Mouse (Mus musculus): ENCODE results near the gene Dpp6.

Gene Dpp6

DNA sequence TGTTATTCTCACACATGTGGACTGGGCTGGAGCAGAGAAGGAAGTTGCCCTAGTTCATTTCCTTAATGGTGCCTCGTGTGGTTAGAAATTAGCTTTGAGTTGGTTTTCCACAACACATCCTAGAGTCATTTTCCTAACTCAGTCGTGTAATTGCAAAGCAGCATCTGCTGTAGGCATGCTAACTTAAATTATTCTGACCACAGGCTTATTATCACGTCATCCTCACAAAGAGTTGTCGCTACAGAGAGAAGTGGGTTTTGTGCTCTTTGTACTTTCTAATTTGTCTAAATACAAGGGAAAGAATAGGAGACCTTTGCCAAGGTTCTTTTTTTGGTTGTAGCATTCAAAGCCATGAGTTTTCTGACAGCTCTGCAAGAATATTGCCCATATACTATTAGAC lies 469.9 kb downstream of the Dpp6 start:
- DNase-seq (ENCODE audit: low spot score in 2 of 2), result no peak

DNA sequence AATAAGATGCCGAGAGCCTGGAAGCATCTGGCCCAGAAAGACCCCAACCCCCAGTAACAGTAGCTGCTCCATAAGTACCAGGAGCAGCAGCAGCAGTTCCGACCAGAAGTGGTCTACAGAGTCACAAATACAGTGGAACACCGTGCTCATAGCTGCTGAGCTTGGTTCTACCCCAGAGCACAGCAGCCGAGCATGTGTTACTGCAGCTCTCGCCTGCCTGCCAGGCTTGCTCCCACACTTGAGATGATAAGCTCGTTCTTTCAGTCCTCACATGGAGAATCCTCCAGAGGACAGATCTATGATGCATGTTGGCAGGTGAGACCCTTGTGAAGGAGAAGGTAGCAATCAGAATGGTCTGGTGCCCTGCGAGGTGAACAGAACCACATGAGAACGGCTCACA lies 474.4 kb downstream of the Dpp6 start:
- no peak for DNase-seq (ENCODE audit: low spot score in 2 of 2)

DNA sequence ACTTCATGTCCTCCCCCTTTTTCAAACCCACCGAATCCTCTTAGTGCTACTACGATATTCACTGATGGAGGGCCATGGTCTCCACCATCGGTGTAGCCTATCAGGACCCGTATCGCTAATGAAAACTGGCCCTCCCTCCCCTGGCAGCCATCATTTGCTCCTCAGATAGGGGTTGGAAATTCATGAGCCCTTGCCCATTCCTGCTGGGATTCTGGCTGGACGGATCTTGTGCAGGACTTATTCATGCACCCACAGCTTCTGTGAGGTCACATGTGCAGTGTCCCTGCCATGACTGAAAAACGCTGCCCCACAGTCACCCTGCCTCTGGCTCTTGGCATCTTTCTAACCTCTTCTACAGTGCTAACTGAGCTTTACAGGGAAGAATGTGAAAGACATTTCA lies 475.2 kb downstream of the Dpp6 start:
- DNase-seq (ENCODE audit: low spot score in 2 of 2), result no peak

DNA sequence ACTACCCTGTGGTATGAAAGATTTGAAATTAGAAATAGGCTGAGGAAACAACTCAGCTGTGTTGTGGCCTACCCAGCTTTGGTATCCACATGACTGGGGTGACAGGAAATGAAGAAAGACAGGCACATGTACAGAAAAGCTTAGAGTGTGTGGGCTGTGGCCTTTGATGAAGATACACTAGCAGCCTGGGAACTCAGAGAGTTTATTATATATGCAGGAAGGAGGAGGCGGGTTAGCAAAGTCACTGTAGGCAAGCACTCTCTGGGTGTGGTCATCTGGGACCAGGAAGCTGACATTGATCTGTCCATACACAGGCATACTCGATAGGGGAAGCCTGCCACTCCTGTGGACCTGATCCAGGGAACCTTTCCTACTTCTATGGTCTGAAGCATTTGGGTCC lies 487.1 kb downstream of the Dpp6 start:
- DNase-seq (ENCODE audit: low spot score in 2 of 2), result no peak

DNA sequence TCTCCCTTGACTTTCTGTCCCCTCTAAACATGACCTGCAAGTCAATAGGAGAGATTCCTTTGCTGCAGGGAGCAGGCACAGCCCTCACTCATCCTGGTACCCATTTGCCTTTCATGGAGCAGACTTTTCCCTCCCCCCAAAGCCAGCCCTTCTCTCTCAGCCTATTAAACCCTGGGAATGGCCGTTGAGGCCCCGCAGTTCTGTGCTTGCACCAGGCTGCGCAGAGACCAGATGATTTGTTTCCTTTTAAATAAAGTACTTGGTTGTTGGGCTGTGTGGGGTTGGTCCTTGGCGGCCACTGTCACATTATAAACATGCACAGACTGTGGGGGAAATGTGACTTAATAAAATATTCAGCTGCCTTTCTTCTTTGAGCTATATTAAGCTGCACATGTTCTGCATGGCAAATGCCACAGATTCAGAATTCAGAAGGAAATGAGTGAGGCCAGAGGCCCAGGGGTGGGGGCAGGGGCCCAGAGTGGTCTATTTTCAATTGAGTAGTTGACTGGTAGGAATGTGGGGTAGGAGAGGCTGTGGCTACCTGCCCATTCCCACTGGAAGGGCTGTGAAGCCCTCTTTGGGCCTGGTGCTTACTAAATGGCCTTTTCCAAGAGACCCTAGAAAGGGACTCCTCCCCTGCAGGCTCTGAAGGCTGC lies 489.6 kb downstream of the Dpp6 start:
- DNase-seq (ENCODE audit: low spot score in 2 of 2), result no peak

DNA sequence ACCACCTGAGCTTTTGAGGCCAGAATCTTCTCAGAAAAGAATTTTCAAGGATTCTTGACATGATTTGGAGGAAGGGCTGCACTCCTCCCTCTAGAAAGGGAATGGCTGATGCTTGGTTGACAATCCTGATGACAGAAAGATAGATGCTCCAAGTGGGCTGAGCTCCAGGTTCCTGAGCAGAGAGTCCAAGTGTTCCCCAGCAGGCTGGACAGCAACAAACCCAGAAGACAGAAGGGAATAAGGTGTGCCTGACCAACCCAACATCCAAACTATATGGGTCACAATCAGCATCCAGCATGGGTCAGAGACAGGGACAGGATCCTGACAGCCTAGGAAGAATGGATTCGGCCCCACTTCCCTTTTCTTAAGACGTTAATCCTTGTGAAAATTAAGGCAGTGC lies 493.2 kb downstream of the Dpp6 start:
- no peak for DNase-seq (ENCODE audit: low spot score in 2 of 2)

DNA sequence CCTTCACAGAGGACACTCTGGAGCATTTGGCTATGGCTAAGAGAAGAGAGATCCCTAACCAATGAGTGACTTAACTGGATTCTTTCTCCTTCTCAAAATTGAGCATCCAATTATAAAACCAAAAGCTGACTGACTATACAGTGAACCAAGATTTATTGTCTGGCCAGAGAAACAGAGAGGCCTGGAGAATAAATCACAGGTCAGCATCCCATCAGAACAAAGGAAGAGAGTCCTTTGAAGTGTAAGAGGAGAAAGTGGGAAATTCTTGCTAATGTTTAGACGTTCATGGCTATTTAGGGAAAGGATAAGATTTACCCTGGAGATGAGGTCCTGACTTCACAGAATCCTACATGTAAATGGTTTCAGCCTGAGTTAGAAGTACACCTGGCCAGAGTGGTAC lies 499.7 kb downstream of the Dpp6 start:
- no peak for DNase-seq (ENCODE audit: low spot score in 2 of 2)

DNA sequence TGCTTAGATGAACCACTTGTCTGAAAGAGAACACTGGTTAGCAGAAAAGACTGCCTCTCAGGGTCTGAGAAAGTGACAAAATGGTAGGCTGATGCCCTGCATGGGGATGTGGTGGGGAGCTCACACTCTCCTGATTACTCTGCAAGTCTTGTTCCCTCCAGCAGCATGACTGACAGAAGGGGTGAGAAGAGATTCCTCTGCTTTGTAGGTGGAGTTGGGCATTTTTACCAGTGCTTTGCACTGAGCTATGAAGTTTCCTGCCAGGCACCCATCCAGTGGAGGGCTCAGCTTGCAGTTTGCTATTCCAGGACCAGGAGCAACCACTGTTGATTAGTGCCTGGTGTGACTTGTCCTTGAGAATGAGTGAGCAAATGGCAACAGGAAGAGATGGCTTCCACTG lies 500.3 kb downstream of the Dpp6 start:
- no peak for DNase-seq (ENCODE audit: low spot score in 2 of 2)

DNA sequence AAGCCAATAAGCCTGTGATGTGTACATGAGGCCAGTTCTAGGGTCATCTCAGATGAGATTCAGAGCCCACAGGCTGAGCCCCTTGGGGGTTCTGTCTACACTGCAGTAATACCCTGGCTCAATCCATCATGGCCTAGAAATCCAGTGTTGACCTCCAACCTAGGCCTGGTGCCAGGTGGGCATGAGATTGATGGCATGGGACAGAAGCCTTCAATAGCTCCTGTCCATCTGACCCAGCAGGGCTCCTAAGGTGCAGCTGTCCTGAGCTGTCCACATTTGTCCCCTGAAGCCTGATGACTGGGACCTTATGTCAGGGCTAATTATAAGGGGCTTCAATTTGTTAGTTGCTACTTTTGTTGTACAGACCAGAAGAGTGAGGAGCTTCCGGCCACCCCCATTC lies 500.8 kb downstream of the Dpp6 start:
- DNase-seq (ENCODE audit: low spot score in 2 of 2), result no peak

DNA sequence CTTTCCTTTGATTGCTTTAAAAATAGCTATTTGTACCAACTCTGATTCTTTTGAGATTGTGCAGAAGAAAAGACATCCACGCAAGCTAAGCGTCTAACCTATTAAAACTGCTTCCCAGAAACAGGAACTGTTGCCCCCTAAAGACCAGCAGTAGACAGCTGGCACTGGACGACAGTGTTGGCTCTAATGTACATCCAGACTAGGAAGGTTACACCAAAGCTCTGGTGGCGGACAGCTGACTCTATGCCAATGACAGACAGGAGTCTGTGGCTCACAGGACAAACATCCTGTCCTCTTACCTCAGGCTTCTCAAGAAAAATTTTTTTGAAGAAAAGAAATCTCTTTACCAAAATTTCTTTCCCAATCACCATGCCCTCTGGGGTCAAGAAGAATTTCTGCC lies 502.7 kb downstream of the Dpp6 start:
- DNase-seq (ENCODE audit: low spot score in 2 of 2), result no peak

DNA sequence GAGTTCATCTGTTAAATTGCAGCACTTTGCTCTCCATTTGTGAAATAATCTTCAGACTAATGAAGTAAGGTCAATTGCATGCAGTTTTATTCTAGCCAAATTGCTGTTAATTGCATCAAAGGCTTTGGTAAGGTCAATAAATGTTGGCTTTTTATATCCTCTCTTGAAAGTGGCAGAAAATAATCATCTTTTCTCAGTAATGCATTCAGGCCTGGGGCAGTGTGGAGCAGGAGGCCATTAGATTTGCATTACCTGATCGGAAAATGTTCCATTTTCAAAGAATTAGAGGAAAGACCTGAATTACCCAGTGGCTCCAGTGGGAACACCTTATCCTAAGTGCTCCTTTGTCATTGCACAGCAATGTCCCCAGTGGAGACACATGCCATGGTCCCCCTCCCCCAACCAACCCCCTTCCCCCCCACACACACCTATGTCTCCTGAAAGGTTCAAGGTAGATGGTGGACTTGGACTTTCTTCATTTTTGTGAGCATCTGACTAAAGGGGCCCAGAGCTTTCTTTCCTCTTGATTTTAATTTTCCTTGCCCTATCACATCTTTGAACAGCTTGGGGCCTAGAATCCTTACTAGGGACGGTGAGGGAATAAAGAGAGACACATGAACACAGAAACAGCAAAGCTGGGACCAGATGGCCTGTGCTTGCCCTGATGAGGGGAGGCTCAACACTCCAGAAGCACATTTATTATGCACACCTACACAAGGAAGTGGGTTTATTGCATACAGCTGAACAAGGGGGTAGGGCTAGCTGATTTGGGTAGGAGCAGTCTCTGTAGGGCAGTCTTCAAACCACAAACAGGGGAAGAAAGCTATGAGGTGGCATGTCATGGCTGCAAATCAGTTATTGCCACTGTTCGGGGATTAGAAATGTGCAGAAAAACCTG lies 506.1 kb downstream of the Dpp6 start:
- no peak for DNase-seq (ENCODE audit: low spot score in 2 of 2)

DNA sequence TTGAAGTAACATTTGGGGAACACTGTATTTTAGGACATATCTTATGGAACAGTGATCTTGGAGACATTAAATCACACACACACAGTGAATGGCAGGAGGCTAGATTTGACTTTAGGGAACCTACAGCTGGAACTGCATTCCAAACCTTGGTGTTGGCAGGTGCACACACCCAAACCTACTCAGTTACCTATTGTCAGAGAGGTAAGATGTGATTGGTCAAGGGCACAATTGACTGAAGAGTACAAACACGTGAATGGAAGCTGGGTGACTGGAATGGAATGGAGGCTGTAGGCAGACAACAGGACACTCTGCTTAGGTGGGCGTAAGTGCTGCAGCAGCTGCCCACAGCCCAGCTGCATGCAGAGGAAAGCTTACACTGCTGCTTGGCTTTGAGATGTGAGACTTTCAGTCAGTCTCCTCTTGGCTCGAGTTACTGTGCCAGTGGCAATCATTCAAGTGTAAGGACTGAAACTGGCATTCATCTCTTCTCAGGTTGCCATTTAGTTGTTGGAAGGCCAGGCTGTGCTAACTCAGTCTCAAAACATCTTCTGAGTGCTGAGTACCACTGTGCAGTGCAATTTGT lies 507.4 kb downstream of the Dpp6 start:
- no peak for DNase-seq (ENCODE audit: low spot score in 2 of 2)

DNA sequence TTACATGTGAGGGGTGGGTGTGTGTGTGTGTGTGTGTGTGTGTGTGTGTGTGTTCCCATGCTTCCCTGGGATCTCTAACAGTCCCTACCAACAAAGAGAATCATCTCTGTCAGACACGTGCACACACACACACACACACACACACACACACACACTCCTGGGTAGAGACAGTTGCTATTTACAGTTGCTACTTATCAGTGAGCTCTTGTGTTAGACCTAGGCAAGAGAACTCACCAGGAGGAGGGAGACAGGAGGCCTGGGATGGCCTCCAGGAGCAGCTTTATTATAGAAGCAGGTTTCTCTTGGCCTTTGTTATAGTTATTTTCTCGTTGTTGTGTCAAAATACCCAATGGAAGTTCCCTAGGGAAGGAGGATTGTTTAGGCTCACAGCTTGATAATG lies 519.7 kb downstream of the Dpp6 start:
- no peak for DNase-seq (ENCODE audit: low spot score in 2 of 2)

DNA sequence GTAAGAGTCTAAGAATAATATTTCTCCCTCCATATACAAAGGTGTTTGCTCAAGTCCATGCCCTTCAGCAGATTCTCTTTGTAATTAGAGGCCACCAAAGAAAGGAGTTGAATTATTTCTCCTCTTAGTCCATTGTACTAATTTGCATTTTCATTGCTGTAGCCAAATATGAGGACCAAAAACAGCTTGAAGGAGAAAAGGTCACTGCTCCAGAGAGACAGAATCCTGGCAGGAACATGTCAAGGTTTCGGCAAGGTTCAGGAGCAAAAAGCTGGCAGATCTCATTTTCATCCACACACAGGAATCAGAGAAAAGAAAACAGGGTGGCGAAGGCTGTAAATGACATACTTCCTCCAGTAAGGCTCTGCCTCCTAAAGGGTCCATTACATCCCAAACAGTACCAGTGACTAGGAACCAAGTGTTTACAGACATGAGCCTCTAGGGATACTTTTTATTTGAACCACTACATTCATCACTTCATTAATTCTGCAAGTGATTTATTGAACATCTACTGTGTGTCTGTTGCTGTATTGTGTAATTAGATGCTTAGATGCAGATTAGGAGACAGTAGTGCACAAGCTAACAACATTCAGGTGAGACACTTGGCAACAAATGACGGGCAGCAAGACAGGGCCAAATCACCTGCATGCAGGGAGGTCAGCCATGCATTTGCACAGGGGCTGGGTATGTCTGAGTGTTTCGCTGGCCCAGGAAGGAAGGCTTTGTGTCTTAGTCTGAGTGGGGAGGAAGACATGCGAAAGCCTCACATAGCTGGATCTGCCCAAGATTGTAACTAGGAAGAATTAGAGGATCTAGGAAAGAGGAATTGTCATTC lies 522.4 kb downstream of the Dpp6 start:
- no peak for DNase-seq (ENCODE audit: low spot score in 2 of 2)

DNA sequence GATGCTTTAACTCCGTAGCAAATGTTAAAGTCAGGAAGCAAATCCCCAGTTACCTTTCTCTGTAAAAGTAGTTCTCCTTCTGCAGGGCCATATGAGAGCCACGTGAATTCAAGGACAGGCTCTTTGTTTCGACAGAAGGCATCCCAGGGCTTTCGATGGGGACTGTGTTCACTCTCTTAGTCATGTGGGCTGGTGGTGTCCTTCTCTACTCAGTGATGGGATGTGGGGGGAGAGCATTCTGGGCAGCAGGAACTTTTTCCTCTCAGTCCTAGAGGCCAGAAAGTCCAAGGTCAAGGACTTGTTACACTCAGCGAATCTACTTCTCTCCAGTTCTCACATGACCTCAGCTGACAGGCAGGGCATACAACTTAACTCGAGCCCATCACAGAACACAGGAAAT lies 525.3 kb downstream of the Dpp6 start:
- DNase-seq (ENCODE audit: low spot score in 2 of 2), result no peak

DNA sequence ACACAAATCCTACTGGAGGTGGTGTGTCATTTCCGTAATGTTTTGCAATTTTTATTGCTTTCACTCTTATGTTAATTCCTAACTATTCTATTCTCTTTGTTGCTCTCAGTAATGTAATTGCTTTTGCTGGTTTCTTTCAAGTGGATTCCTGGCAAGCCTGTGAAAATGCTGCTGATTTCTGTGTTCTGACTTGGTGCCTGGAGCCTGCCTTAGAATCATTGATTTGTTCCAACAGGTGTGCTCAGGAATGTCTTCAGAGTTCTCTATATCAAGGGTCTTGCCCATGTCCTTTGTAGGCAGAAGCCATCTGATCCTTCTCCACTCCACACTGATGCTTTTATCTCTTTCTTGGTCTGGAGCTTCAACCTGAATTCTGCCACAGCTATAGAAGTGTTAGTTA lies 526.6 kb downstream of the Dpp6 start:
- no peak for DNase-seq (ENCODE audit: low spot score in 2 of 2)

DNA sequence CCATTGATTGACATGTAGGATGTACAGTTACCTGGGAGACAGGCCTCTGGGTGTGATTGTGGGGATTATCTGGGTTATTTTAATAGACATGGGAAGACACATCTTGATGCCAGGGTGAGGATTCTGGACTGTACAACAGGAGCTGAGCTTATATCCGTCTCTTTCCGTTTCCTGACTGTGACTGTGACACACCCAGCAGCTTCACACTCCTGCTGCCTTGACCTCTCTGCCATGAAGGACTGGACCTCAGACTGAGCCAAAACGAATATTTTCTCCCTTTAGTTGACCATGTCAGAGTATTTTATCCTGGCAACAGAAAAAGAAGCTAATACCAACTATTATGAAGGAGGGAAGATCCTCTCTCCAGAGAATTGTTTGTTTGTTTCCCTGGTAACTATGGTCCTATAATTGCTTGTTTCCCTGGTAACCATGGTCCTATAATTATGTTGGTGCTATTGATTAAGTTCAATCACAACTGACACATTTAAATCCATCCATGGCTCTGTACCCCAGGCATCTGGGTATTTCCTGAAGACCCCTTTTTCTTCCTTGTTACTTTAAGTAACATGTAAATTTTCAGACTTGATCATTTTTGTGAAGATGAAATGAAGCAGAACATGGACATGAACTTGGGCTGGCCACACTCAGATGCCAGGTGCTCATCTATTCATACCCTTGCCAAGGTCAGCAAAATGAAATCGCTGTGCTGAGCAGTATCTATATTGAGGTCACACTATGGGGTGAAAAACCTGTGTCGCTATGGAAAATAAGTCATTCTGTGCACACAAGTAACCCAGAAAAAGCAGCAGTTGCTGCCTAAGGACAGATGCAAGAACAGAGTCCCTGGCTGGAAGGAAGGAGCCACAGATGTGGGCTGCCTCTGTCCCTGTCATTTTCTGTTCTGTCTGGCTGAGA lies 531.4 kb downstream of the Dpp6 start:
- DNase-seq (ENCODE audit: low spot score in 2 of 2), result no peak

DNA sequence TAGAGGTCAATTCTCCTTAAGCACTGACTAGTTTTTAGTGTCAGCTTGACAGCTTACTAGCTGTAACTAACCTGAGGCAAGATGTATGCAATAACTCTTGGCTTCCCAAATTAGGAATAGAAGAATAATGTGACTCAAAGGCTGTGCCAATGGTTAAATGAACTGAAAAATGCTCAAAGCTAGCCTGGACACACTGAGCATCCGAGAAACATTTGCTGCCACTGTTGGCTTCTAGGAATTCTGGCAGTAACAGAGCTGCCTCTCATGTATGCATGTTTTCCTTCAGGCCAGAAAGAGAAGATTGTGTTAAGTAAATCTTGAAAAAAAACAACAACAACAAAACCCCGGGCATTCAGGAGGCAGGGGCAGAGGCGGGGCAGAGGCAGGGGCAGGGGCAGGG lies 540.6 kb downstream of the Dpp6 start:
- no peak for DNase-seq (ENCODE audit: low spot score in 2 of 2)

DNA sequence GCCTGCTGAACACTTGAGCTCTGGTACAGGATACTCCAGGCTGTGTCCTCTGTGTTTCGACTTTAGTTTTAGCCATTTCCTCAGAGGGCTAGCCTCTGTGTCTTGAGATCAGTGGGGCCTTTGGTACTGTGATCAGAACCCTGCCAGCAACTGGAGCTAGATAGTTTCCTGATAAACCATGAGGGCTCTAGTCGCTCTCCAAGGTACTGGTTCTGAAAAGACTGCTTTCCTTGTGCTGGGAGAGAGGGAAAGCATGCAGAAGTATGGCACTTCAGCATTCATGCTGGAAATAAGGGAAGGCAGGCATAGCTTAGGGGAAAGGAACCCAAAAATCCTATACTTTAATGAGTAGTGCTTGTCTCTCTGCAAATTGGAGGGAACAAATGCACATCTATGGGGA lies 548.9 kb downstream of the Dpp6 start:
- no peak for DNase-seq (ENCODE audit: low spot score in 2 of 2)

DNA sequence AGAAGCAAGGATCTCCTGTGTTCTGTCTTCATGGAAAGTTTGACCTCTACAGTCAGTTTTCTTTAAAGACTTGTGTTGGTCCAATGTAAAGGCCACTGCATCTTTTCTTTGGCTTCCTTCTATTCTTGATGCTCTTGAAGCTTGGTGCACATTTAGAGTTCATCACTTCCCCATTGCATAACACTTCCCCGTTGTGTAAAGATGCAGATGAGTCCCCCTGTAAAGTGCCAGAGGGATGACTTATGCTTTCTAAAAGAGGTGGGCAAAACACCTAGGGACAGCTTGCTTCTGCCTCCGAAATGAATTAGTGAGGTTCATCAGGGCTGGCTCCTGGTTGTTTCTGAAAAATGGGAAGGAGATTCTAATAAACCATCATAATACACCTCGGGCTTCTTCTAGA lies 553.8 kb downstream of the Dpp6 start:
- no peak for DNase-seq (ENCODE audit: low spot score in 2 of 2)

DNA sequence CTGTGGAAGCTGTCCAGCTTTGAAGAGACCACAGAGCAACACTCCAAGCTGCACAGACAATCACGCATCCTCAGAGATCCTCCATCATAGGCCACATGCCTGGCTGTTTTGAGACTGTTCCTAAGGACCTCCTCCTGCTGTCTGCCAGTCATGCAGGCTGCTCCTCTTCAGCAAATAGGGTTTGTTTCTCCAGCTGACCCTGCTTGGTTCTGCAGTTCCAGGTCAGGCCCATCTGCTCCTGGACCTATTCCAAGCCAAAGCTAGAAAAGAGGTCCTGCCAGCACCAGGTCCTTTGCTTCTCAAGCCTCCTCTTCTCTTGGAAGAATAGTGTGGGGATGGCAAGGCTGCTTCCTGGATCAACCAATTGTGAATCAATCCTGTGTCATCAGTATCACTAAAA lies 556.9 kb downstream of the Dpp6 start:
- no peak for DNase-seq (ENCODE audit: low spot score in 2 of 2)

Measured in spleen, postnatal 10 days (tissue).